Mouse (Mus musculus) neural tube, embryonic 11.5 days (tissue): ENCODE measurements around the gene Zdhhc5. TPM values are rescaled to one million over a fixed set of nuclear protein-coding genes. Genes with fewer than 3 reads are reported as not detected.
A peak's percentile ranks its signal among the peaks of the same experiment; 100 is the strongest.

Source experiments
- ATAC-seq: fragments of 200-750 bp; cut with Nextera tagmentation; 2 replicates; pipeline ENCODE4 v1.8.0; 2017; ENCODE audit warnings: moderate number of reproducible peaks, mild to moderate bottlenecking, moderate TSS enrichment, moderate library complexity; ENCODE audit not compliant: insufficient read depth, low FRiP score, low TSS enrichment
- DNase-seq: peaks from one replicate; pipeline ENCODE4 v3.0.0-alpha.2; 2015; ENCODE audit warnings: low spot score
- H3K27ac ChIP-seq: fragments of 300-500 bp; sonication (generic); 2 replicates; pipeline ENCODE4 v1.5.1; 2014; ENCODE audit warnings: low read depth, mild to moderate bottlenecking, low read length
- H3K27me3 ChIP-seq: fragments of 300-500 bp; sonication (generic); 2 replicates; pipeline ENCODE4 v1.6.1; 2014; ENCODE audit warnings: mild to moderate bottlenecking, low read length, mixed read lengths; ENCODE audit not compliant: control insufficient read depth, insufficient read depth
- H3K36me3 ChIP-seq: fragments of 300-500 bp; sonication (generic); 2 replicates; pipeline ENCODE4 v1.6.1; 2014; ENCODE audit warnings: mild to moderate bottlenecking, low read length, moderate library complexity, mixed read lengths; ENCODE audit not compliant: control insufficient read depth, insufficient read depth
- H3K4me1 ChIP-seq: fragments of 300-500 bp; sonication (generic); 2 replicates; pipeline ENCODE4 v1.6.1; 2014; ENCODE audit warnings: low read length, mixed read lengths; ENCODE audit not compliant: control insufficient read depth, insufficient read depth
- H3K4me2 ChIP-seq: fragments of 300-500 bp; sonication (generic); 2 replicates; pipeline ENCODE4 v1.6.1; 2014; ENCODE audit warnings: low read depth, mild to moderate bottlenecking, moderate library complexity
- H3K4me3 ChIP-seq: fragments of 300-500 bp; sonication (generic); 2 replicates; pipeline ENCODE4 v1.5.1; 2014; ENCODE audit warnings: low read depth, low read length
- H3K9ac ChIP-seq: fragments of 300-500 bp; sonication (generic); 2 replicates; pipeline ENCODE4 v1.6.1; 2014; ENCODE audit warnings: mild to moderate bottlenecking, low read length
- H3K9me3 ChIP-seq: fragments of 300-500 bp; sonication (generic); 2 replicates; pipeline ENCODE4 v1.6.1; 2016; ENCODE audit warnings: low read length; ENCODE audit not compliant: control insufficient read depth
- WGBS: fragments of 180-500 bp; shearing (Covaris S2); extraction: QIAGEN DNeasy Blood & Tissue Kit; methylation state at CpG from one replicate; pipeline ENCODE4 v1.1.7; 2014; 5-methylcytosine and 5-hydroxymethylcytosine counted together
- polyA plus RNA-seq: library from polyadenylated mRNA; unstranded; fragments of >200 nt; fragmentation: Nextera tagmentation; extraction: Ambion mirVana; gene quantifications from 2 replicates; pipeline ENCODE4 v1.2.1, GENCODE M21; 2014

The Zdhhc5 gene
- polyA plus RNA-seq, 1 experiment from 2014 or later = 27.6 TPM

GRCm38 (mm10) chr2:84756245-84756644, 41.3 kb upstream of the Zdhhc5 start:
- H3K27ac ChIP-seq = no peak overlapping the region
- H3K9me3 ChIP-seq = no peaks in the 10 kb centered on the region
- no peaks in the 10 kb centered on the region for H3K27me3 ChIP-seq
- no peak overlapping the region for H3K4me2 ChIP-seq
- no peaks in the 10 kb centered on the region for H3K4me1 ChIP-seq
- H3K36me3 ChIP-seq = no peaks in the 10 kb centered on the region
- DNase-seq = no peak
- WGBS = 86% methylated on average over 5 of the region's 5 CpGs
- no peak for ATAC-seq
- no peak overlapping the region for H3K9ac ChIP-seq
- no peak overlapping the region for H3K4me3 ChIP-seq

- no peak for ATAC-seq
Measured at GRCm38 (mm10) chr2:84750115-84750514, 35.1 kb upstream of the Zdhhc5 start.

GRCm38 (mm10) chr2:84744126-84744525, 29.1 kb upstream of the Zdhhc5 start:
- H3K4me3 ChIP-seq = peak overlapping the region; percentile 69

More at GRCm38 (mm10) chr2:84750115-84750514, 35.1 kb upstream of the Zdhhc5 start:
- Histone ChIP-seq H3K9me3 (no peaks in the 10 kb centered on the region), H3K4me1 (no peaks in the 10 kb centered on the region), H3K36me3 (no peaks in the 10 kb centered on the region), H3K9ac (no peak overlapping the region), H3K4me2 (no peak overlapping the region), H3K27ac (no peak overlapping the region), H3K4me3 (no peak overlapping the region), H3K27me3 (no peaks in the 10 kb centered on the region)
- no peak for DNase-seq
- 83% methylated on average over 6 of the region's 6 CpGs for WGBS

GRCm38 (mm10) chr2:84743561-84743960, 28.6 kb upstream of the Zdhhc5 start, which contains the start of gene Gm19426:
TSS of gene Gm19426 (minus strand) at chr2:84743655.
- ATAC-seq (peak; percentile 83), DNase-seq (peak; percentile 91)
- Histone ChIP-seq H3K36me3 (0 out of 2 replicates have a peak, but pooled peaks cover 3% of the 10 kb centered on the region), H3K4me2 (peak within 1 kb of the TSS; percentile 96), H3K9ac (peak within 1 kb of the TSS; percentile 98), H3K27ac (peak within 1 kb of the TSS; percentile 98), H3K4me3 (peak within 1 kb of the TSS; percentile 69), H3K4me1 (peaks cover 28% of the 10 kb centered on the region), H3K27me3 (no peaks in the 10 kb centered on the region), H3K9me3 (no peaks in the 10 kb centered on the region)
- 1% methylated on average over 25 of the region's 25 CpGs for WGBS

More at GRCm38 (mm10) chr2:84744126-84744525, 29.1 kb upstream of the Zdhhc5 start:
- 0 out of 2 replicates have a peak, but pooled peaks cover 3% of the 10 kb centered on the region for H3K36me3 ChIP-seq
- no peaks in the 10 kb centered on the region for H3K27me3 ChIP-seq
- peak overlapping the region; percentile 59 for H3K9ac ChIP-seq
- H3K4me1 ChIP-seq = peaks cover 26% of the 10 kb centered on the region
- H3K27ac ChIP-seq = peak overlapping the region; percentile 98
- DNase-seq (no peak), ATAC-seq (0 out of 2 replicates have a peak, but pooled peaks have one; percentile 0)
- H3K9me3 ChIP-seq = no peaks in the 10 kb centered on the region
- H3K4me2 ChIP-seq = peak overlapping the region; percentile 96
- WGBS = 0% methylated on average over 10 of the region's 10 CpGs

- H3K36me3 ChIP-seq = 0 out of 2 replicates have a peak, but pooled peaks cover 3% of the 10 kb centered on the region
- H3K4me3 ChIP-seq = peak overlapping the region; percentile 69
- H3K27ac ChIP-seq = peak overlapping the region; percentile 98
- no peaks in the 10 kb centered on the region for H3K27me3 ChIP-seq
- peak overlapping the region; percentile 96 for H3K4me2 ChIP-seq
- ATAC-seq = peak; percentile 81
- H3K9me3 ChIP-seq = no peaks in the 10 kb centered on the region
- DNase-seq = peak; percentile 94
- under 1% methylated on average over 25 of the region's 26 CpGs for WGBS
- H3K9ac ChIP-seq = peak overlapping the region; percentile 98
- H3K4me1 ChIP-seq = peaks cover 36% of the 10 kb centered on the region
Measured at GRCm38 (mm10) chr2:84742451-84743283, 27.7 kb upstream of the Zdhhc5 start.

GRCm38 (mm10) chr2:84741841-84742450, 27.0 kb upstream of the Zdhhc5 start:
- no peak for DNase-seq
- H3K9me3 ChIP-seq = no peaks in the 10 kb centered on the region
- H3K9ac ChIP-seq = peak overlapping the region; percentile 98
- ATAC-seq = no peak; the same call in 1 of the 2 replicates
- H3K36me3 ChIP-seq = 0 out of 2 replicates have a peak, but pooled peaks cover 3% of the 10 kb centered on the region
- H3K27ac ChIP-seq = peak overlapping the region; percentile 98
- peaks cover 41% of the 10 kb centered on the region for H3K4me1 ChIP-seq
- no peaks in the 10 kb centered on the region for H3K27me3 ChIP-seq
- H3K4me3 ChIP-seq = peak overlapping the region; percentile 69
- 3% methylated on average over 5 of the region's 5 CpGs for WGBS
- H3K4me2 ChIP-seq = peak overlapping the region; percentile 96

- Histone ChIP-seq H3K27ac (0 out of 2 replicates have a peak overlapping the region, but pooled peaks have one; percentile 98), H3K4me3 (0 out of 2 replicates have a peak overlapping the region, but pooled peaks have one; percentile 69), H3K27me3 (no peaks in the 10 kb centered on the region), H3K36me3 (0 out of 2 replicates have a peak, but pooled peaks cover 3% of the 10 kb centered on the region), H3K9me3 (no peaks in the 10 kb centered on the region), H3K4me1 (peaks cover 49% of the 10 kb centered on the region), H3K4me2 (peak overlapping the region; percentile 96), H3K9ac (no peak overlapping the region; the same call in 1 of the 2 replicates)
- DNase-seq = peak; percentile 30
- 81% methylated on average over 15 of the region's 15 CpGs for WGBS
- no peak for ATAC-seq
Measured at GRCm38 (mm10) chr2:84740608-84741333, 25.8 kb upstream of the Zdhhc5 start.
